ENCODE assay signal across 14 mouse cellular contexts in genomic region chr5:148968958-148969576, GRCm38 (mm10). TPM values are rescaled to one million over a fixed set of nuclear protein-coding genes. Genes with fewer than 3 reads are reported as not detected.
DNase-seq lines count a peak whose midpoint lies in the region; ATAC-seq and TF ChIP-seq lines count a peak whose summit lies in the region.
"Had no signal": no experiment of that assay in that cellular context is flagged by ENCODE, and none has a peak within 500 bp of the region (broad histone marks: within the 10 kb centered on the region; RNA-seq: fewer than 3 reads in every experiment).

No protein-coding gene starts in this region.

- no peaks in the 10 kb centered on the region for H3K27me3 ChIP-seq in liver, adult 2 months (ENCODE audit: control insufficient read depth, insufficient read depth, low read length)
- no peaks in the 10 kb centered on the region for H3K27me3 ChIP-seq in stomach, postnatal 0 days (ENCODE audit: control insufficient read depth, insufficient read depth, low read length)
- H3K27me3 ChIP-seq: forebrain, embryonic 13.5 days; midbrain, embryonic 15.5 days had no signal

- TF ChIP-seq EP300 in stomach, postnatal 0 days (optimal IDR thresholded peaks at IDR 0.05), result no peak

- H3K9ac ChIP-seq in liver, adult 2 months (ENCODE audit: low read depth, low read length), result 0 out of 2 replicates have a peak overlapping the region, but pooled peaks have one; percentile 28
- no peak overlapping the region for H3K9ac ChIP-seq in stomach, postnatal 0 days (ENCODE audit: low read length)
- H3K9ac ChIP-seq: forebrain, embryonic 13.5 days; midbrain, embryonic 15.5 days had no signal

- TF ChIP-seq CTCF in gastrocnemius, adult 2 months (IDR thresholded peaks at IDR 0.05), result no peak
- TF ChIP-seq CTCF in liver, adult 2 months (IDR thresholded peaks at IDR 0.05; ENCODE audit: low read depth, low read length), result no peak
- TF ChIP-seq CTCF in stomach, postnatal 0 days (IDR thresholded peaks at IDR 0.05; ENCODE audit: low read depth), result no peak

- no peak for DNase-seq in gastrocnemius, adult 2 months
- DNase-seq in gastrocnemius, adult 8-10 months (ENCODE audit: low spot score in 2 of 2), result no peak
- peak; percentile 87 for DNase-seq in liver, adult 2 months (ENCODE audit: extremely low read depth, low read depth, low spot score)
- DNase-seq in liver, result no peak
- peak; percentile 33 for DNase-seq in kidney, postnatal 14 days
- DNase-seq in stomach, postnatal 0 days (ENCODE audit: low spot score), result no peak
- no peak for DNase-seq in layer of hippocampus, adult 11-12 months (ENCODE audit: low spot score)
- no peak for DNase-seq in left cerebral cortex, adult 8-10 months (ENCODE audit: low spot score in 2 of 2)
- DNase-seq: B cell, adult 2 months had no signal

- 0 out of 2 replicates have a peak overlapping the region, but pooled peaks have one; percentile 3 for H3K4me2 ChIP-seq in stomach, postnatal 0 days (replicated peaks; ENCODE audit: low read depth)
- H3K4me2 ChIP-seq: forebrain, embryonic 13.5 days; midbrain, embryonic 15.5 days had no signal

- peak overlapping the region; percentile 38; the same call in 1 of the 2 replicates for H3K27ac ChIP-seq in gastrocnemius, adult 2 months
- H3K27ac ChIP-seq in liver, adult 2 months (replicated peaks; ENCODE audit: insufficient read depth, low read depth, low read length), result peak overlapping the region; percentile 67
- H3K27ac ChIP-seq in stomach, postnatal 0 days (replicated peaks), result no peak overlapping the region; the same call in 1 of the 2 replicates
- H3K27ac ChIP-seq: forebrain, embryonic 13.5 days; midbrain, embryonic 15.5 days had no signal

- intact Hi-C loops in gastrocnemius, adult 2 months (cut with DNase I), result no loop called here

- H3K79me2 ChIP-seq in liver, adult 2 months (ENCODE audit: control insufficient read depth, insufficient read depth, low read length), result no peaks in the 10 kb centered on the region

- no peak for ATAC-seq in stomach, postnatal 0 days (ENCODE audit: low FRiP score, low TSS enrichment)
- ATAC-seq: forebrain, embryonic 13.5 days; midbrain, embryonic 15.5 days had no signal

- H3K4me3 ChIP-seq in gastrocnemius, adult 2 months, result peak overlapping the region; percentile 15
- no peak overlapping the region for H3K4me3 ChIP-seq in liver, adult 2 months (ENCODE audit: insufficient read depth, low read depth, low read length)
- no peak overlapping the region for H3K4me3 ChIP-seq in stomach, postnatal 0 days (ENCODE audit: low read depth, low read length)
- H3K4me3 ChIP-seq: forebrain, embryonic 13.5 days; midbrain, embryonic 15.5 days had no signal

- 19% methylated on average over 7 of the region's 7 CpGs for WGBS in liver, adult 2 months
- WGBS in stomach, postnatal 0 days, result 43% methylated on average over 7 of the region's 7 CpGs

- H3K36me3 ChIP-seq in liver, adult 2 months (ENCODE audit: control insufficient read depth, insufficient read depth, low read length), result no peaks in the 10 kb centered on the region
- H3K36me3 ChIP-seq in stomach, postnatal 0 days (ENCODE audit: control insufficient read depth, insufficient read depth, low read length), result no peaks in the 10 kb centered on the region
- H3K36me3 ChIP-seq: midbrain, embryonic 15.5 days had no signal

- no peak for TF ChIP-seq POLR2A in liver, adult 2 months (IDR thresholded peaks at IDR 0.05; ENCODE audit: extremely low read depth, insufficient read depth, low read length)

- peaks cover 22% of the 10 kb centered on the region for H3K4me1 ChIP-seq in liver, adult 2 months (ENCODE audit: control insufficient read depth, insufficient read depth, low read length)
- peaks cover 2% of the 10 kb centered on the region; the same call in 1 of the 2 replicates for H3K4me1 ChIP-seq in stomach, postnatal 0 days (replicated peaks; ENCODE audit: control insufficient read depth, insufficient read depth)

- no peaks in the 10 kb centered on the region for H3K9me3 ChIP-seq in stomach, postnatal 0 days (ENCODE audit: control insufficient read depth, low read length)
- H3K9me3 ChIP-seq: forebrain, embryonic 13.5 days; midbrain, embryonic 15.5 days had no signal

RNA-seq across cellular contexts. Expression of gene Gm42791, which starts 25.9 kb away (rescaled TPM):
- total RNA-seq in gastrocnemius, adult 2 months (2021), result 1 to 10 TPM; 2.8 to 5.1 TPM
- total RNA-seq in gastrocnemius, adult 8-10 months (2022), result 1 to 10 TPM; 2.1 to 2.7 (median 2.5) TPM
- total RNA-seq in liver, adult 2 months (2014; rRNA removed), result not detected in 2 replicates
- not detected in 2 replicates for polyA plus RNA-seq in liver, adult 2 months (2012; rRNA removed)
- polyA plus RNA-seq in stomach, postnatal 0 days (2015; fragmentation: Nextera tagmentation; extraction: Ambion mirVana), result 0.99 TPM in 1 of 2 replicates, not detected in the other
- 10 to 100 TPM; 30.1 to 40.2 (median 34.9) TPM for total RNA-seq in left cerebral cortex, adult 8-10 months (2022)
- total RNA-seq: common myeloid progenitor, adult 5-6 weeks had no signal
- polyA plus RNA-seq: neural tube, embryonic 14.5 days; testis, adult 2 months had no signal

RNA-seq across cellular contexts. Expression of gene Katnal1, which starts 39.9 kb away (rescaled TPM):
- 1 to 10 TPM; 4.2 to 5.6 TPM for total RNA-seq in gastrocnemius, adult 2 months (2021)
- total RNA-seq in gastrocnemius, adult 8-10 months (2022), result 1 to 10 TPM; 4.3 to 5.3 (median 4.5) TPM
- 3.9 and 4.2 TPM in 2 replicates for total RNA-seq in liver, adult 2 months (2014; rRNA removed)
- 1.5 and 2.0 TPM in 2 replicates for polyA plus RNA-seq in liver, adult 2 months (2012; rRNA removed)
- 3.4 and 4.1 TPM in 2 replicates for polyA plus RNA-seq in stomach, postnatal 0 days (2015; fragmentation: Nextera tagmentation; extraction: Ambion mirVana)
- total RNA-seq in left cerebral cortex, adult 8-10 months (2022), result 10 to 100 TPM; 64.2 to 80.1 (median 70.7) TPM

Comparison
In these comparisons a context has a peak if more than half of its experiments do, and no peak if none do; other contexts are left out.
1. DNase-seq: peak in liver, adult 2 months (single experiment) and kidney, postnatal 14 days (single experiment); none in gastrocnemius, adult 2 months (single experiment), gastrocnemius, adult 8-10 months (0 of 2), liver (single experiment), stomach, postnatal 0 days (single experiment), layer of hippocampus, adult 11-12 months (single experiment) and left cerebral cortex, adult 8-10 months (0 of 2).
2. RNA of gene Gm42791, which starts 25.9 kb away (total RNA-seq): 30.1 to 40.2 TPM in left cerebral cortex, adult 8-10 months; 2.8 to 5.1 TPM in gastrocnemius, adult 2 months, 2.1 to 2.7 TPM in gastrocnemius, adult 8-10 months and not detected in liver, adult 2 months; every median in the first group is over 4 times any median in the second.
3. RNA of gene Katnal1, which starts 39.9 kb away (total RNA-seq): 64.2 to 80.1 TPM in left cerebral cortex, adult 8-10 months; 4.2 to 5.6 TPM in gastrocnemius, adult 2 months, 4.3 to 5.3 TPM in gastrocnemius, adult 8-10 months and 3.9 to 4.2 TPM in liver, adult 2 months; every median in the first group is over 4 times any median in the second.